Mouse (Mus musculus) spleen, adult 2 months (tissue): ENCODE data around the gene Slco4a1. TPM values are rescaled to one million over a fixed set of nuclear protein-coding genes. Genes with fewer than 3 reads are reported as not detected.

Source experiments
- DNase-seq, 2 experiments: peaks; one replicate each; pipeline versions ENCODE4 v3.0.0 to v3.0.0-alpha.2; 2012 to 2021; ENCODE audit warnings: low spot score in 2 of 2, low read depth in 1 of 2
- H3K27ac ChIP-seq: fragments of 200-500 bp; 2 replicates; pipeline ENCODE4 v1.5.1; 2012; ENCODE audit warnings: low read length, inconsistent platforms; ENCODE audit not compliant: insufficient read depth
- H3K27me3 ChIP-seq: fragments of 200-500 bp; 2 replicates; pipeline ENCODE4 v1.6.1; 2012; ENCODE audit warnings: mild to moderate bottlenecking, moderate library complexity, low read length, inconsistent platforms; ENCODE audit not compliant: control insufficient read depth, insufficient read depth
- H3K36me3 ChIP-seq: fragments of 200-500 bp; 2 replicates; pipeline ENCODE4 v1.6.1; 2012; ENCODE audit warnings: mild to moderate bottlenecking, low read length, inconsistent platforms; ENCODE audit not compliant: control insufficient read depth, insufficient read depth
- H3K4me1 ChIP-seq: fragments of 200-500 bp; 2 replicates; pipeline ENCODE4 v1.6.1; 2011; ENCODE audit warnings: inconsistent platforms; ENCODE audit not compliant: control insufficient read depth, insufficient read depth, insufficient read length
- H3K4me3 ChIP-seq: fragments of 200-500 bp; 2 replicates; pipeline ENCODE4 v1.5.1; 2011; ENCODE audit warnings: mild to moderate bottlenecking, inconsistent platforms; ENCODE audit not compliant: insufficient read depth, insufficient read length; ENCODE audit errors: extremely low read depth
- CTCF ChIP-seq: fragments of 200-500 bp; IDR thresholded peaks from 2 replicates; pipeline ENCODE4 v1.5.1; 2011; ENCODE audit warnings: mild to moderate bottlenecking, inconsistent platforms; ENCODE audit not compliant: insufficient read depth, insufficient read length, insufficient replicate concordance; ENCODE audit errors: extremely low read depth
- POLR2A ChIP-seq: fragments of 200-500 bp; IDR thresholded peaks from 2 replicates; pipeline ENCODE4 v1.6.1; 2011; ENCODE audit warnings: low read depth, low read length, inconsistent platforms
- WGBS: fragments of 180-500 bp; shearing (Covaris S2); methylation state at CpG from one replicate; pipeline ENCODE4 v1.1.7; 2018; 5-methylcytosine and 5-hydroxymethylcytosine counted together
- polyA plus RNA-seq: library from polyadenylated mRNA; depleted of rRNA; stranded (reverse); fragments of >200 nt; gene quantifications from 2 replicates; pipeline ENCODE4 v1.2.3, GENCODE M21; 2012; rRNA removed

The Slco4a1 gene
- 8.1 and 10.1 TPM in 2 replicates for polyA plus RNA-seq

DNA sequence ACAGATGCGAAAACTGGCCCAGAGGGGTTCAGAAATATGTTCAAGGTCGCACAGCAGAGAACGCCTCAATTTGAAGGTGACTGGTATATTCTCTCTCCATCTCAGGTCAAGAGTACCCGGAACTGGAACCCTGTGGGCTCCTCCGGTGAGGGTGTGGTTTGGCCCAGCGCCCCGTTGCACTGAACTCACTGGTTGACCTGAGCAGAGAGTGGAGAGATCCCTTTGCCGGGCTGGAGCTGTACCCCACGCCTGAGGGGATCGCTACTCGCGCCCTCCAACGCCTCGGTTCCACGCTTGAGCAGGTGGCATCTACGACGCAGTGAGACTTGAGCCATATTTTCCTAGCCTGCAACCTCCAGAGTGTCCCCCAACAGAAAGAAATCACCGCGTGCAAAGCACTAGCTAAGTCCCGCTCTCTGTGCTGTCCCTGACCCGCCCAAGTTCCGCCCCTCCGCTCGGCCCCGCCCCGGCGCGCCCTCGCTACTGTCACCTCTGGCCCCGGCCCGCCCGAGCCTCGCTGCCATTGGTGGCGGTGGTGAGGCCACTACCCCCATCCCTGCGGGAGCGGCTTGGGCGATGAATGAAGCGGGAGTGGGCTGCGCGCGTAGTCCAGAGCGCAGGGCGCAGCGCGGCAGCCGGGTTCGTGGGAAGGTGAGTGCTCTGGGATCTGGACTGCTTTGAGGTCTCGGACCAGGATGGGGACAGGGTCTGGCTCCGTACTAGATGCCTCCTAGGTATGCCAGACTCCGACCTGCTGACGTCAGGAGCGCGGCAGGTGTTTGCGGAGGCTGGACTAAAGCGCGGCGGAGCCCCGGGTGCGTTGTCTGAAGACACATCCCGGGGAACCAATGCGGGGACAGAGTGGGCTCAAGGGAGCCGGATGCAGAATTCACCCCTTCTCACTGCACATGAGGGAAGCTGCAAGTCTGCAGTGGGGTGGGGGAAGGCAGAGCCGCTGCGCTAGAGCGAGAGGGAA lies at the start of gene Slco4a1:
Slco4a1 (plus strand) TSS at position 523 of the 976 bp plus-strand sequence.
- DNase-seq = peak; percentile 66 to 92
- TF ChIP-seq CTCF = no peak
- TF ChIP-seq POLR2A = peak; percentile 3
- Histone ChIP-seq H3K36me3 (no peaks in the 10 kb centered on the region), H3K27me3 (no peaks in the 10 kb centered on the region), H3K4me1 (no peaks in the 10 kb centered on the region), H3K27ac (peak within 1 kb of the TSS; percentile 77), H3K4me3 (peak within 1 kb of the TSS; percentile 68)
- 2% methylated on average over 65 of the region's 65 CpGs for WGBS

DNA sequence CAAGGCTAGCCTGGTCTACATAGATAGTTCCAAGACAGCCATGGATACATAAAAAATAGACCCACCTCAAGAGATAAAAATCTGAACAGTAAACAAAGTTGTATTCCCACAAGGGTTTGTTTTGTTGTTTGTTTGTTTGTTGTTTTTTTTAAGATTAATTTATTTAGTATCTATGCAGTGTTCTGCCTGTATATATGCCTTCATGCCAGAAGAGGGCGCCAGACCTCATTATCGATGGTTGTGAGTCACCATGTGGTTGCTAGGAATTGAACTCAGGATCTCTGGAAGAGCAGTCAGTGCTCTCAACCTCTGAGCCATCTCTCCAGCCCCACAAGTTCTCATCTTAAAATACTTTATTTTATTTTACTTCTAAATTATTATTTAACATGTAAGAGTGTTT lies 47.6 kb upstream of the Slco4a1 start:
- Histone ChIP-seq H3K27me3 (no peaks in the 10 kb centered on the region), H3K4me1 (no peaks in the 10 kb centered on the region), H3K36me3 (no peaks in the 10 kb centered on the region), H3K27ac (no peak overlapping the region), H3K4me3 (no peak overlapping the region)
- 26% methylated on average over 2 of the region's 2 CpGs for WGBS
- no peak for DNase-seq
- no peak for TF ChIP-seq POLR2A
- TF ChIP-seq CTCF = no peak

DNA sequence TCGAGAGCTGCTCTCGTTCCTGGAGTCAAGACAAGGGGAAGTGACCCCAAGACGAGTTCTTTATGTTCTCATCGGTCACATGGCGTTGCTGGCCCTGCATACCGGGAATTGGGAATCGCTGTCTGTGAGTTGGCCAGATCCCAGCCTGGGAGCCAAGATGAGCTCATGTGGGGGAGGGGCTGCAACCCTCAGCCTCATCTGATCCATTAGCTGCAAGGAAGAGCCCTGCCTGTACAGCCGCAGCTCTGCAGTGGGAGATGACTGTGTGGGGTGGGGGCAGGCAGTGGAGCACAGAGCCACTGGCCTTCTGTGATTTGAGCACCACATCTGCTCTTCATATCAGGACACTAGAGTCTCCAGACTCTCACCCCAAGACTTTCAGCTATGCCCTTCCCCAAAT lies 45.6 kb upstream of the Slco4a1 start:
- no peak overlapping the region for H3K4me3 ChIP-seq
- H3K4me1 ChIP-seq = no peaks in the 10 kb centered on the region
- no peak overlapping the region for H3K27ac ChIP-seq
- 80% methylated on average over 8 of the region's 8 CpGs for WGBS
- DNase-seq = no peak
- TF ChIP-seq POLR2A (no peak), CTCF (no peak)
- H3K27me3 ChIP-seq = no peaks in the 10 kb centered on the region
- no peaks in the 10 kb centered on the region for H3K36me3 ChIP-seq

DNA sequence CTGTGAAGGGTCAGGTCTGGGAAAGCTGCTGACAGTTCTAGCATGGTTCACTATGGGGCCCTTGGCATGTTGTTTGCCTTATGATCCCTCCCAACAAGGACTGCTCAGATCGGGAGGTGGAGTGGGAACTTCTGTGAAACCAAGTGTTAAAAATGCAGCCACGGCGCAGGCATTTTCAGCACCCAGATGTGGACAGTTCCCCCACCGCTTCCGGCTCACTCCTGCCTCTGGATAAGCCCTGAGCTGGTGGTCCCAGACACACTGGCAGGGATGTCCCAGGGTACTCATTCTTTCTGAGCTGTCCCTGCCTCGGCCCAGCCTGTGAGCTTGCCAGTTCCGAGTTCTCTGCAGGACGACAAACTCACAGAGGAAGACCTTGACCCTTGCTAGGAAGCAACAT lies 45.0 kb upstream of the Slco4a1 start:
- no peak for DNase-seq

DNA sequence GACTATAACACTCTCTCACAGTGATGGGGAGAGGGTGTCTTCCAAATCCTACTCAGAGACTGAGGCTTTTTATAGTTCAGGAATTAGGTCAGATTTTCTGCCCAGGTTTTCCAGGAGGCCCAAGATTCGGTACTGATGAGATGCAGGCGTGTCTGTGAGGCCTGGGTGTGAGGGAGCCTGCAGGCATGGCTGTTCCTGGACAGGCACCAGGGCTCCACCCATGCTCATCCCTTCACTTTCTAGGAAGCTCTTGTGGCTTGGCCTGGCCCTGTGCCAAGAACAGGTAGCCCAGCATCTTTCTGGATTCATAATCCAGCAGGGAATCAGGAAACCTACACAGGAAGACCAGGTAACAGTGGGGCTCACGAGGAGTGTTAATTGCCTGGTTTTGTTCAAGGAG lies 40.4 kb upstream of the Slco4a1 start:
- WGBS = 83% methylated on average over 3 of the region's 3 CpGs

More for the DNA sequence above, 45.0 kb upstream of the Slco4a1 start:
- Histone ChIP-seq H3K27me3 (no peaks in the 10 kb centered on the region), H3K36me3 (no peaks in the 10 kb centered on the region), H3K4me3 (no peak overlapping the region), H3K4me1 (no peaks in the 10 kb centered on the region), H3K27ac (no peak overlapping the region)
- WGBS = 23% methylated on average over 8 of the region's 8 CpGs
- TF ChIP-seq POLR2A (no peak), CTCF (no peak)

DNA sequence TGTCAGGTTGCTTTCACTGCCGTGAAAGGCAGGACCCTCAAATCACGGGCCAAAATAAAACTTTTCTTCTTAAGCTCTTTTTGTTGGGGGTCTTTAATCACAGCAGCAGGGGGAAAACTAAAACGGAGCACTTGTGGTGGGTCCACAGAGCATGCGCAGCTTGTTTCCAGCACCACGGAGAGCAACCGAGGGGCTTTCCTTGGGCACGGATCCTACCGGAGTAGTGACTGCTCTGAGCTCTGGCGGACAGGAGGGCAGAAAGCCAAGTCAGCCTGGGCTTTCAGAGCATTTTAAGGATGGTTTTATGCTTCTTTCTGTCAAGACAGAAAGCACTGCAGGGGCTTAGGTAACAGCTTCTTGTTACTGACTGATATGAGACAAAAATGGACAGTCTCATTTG lies 38.3 kb upstream of the Slco4a1 start:
- H3K4me3 ChIP-seq = no peak overlapping the region
- H3K27ac ChIP-seq = no peak overlapping the region
- TF ChIP-seq CTCF (no peak), POLR2A (no peak)
- no peaks in the 10 kb centered on the region for H3K36me3 ChIP-seq
- 35% methylated on average over 9 of the region's 9 CpGs for WGBS
- no peaks in the 10 kb centered on the region for H3K27me3 ChIP-seq
- H3K4me1 ChIP-seq = no peaks in the 10 kb centered on the region
- no peak for DNase-seq

More for the DNA sequence above, 40.4 kb upstream of the Slco4a1 start:
- no peaks in the 10 kb centered on the region for H3K36me3 ChIP-seq
- no peaks in the 10 kb centered on the region for H3K27me3 ChIP-seq
- no peak for DNase-seq
- no peak overlapping the region for H3K4me3 ChIP-seq
- no peaks in the 10 kb centered on the region for H3K4me1 ChIP-seq
- H3K27ac ChIP-seq = no peak overlapping the region
- no peak for TF ChIP-seq POLR2A
- no peak for TF ChIP-seq CTCF

DNA sequence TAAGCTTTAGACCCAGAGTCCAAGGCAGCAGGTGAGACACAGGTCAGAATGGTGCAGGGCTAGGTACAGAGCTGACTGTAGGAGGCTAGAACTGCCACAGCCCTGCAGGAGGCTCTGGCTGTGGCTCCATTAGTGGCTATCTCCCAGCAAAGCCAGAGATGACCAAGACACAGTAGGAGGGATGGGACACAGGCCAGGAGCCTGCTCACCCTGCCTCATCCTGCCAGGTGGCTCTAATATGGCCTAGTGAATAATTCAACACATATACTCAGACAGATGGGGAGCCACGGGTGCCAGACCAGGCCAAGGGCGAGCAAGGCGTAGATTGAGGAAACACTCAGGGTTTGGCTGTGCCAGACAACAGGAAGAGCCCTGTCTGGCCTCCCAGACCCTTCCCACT lies 35.4 kb upstream of the Slco4a1 start:
- Histone ChIP-seq H3K4me1 (no peaks in the 10 kb centered on the region), H3K4me3 (no peak overlapping the region), H3K27me3 (no peaks in the 10 kb centered on the region), H3K36me3 (no peaks in the 10 kb centered on the region), H3K27ac (no peak overlapping the region)
- DNase-seq = no peak
- no peak for TF ChIP-seq POLR2A
- no peak for TF ChIP-seq CTCF
- WGBS = 73% methylated on average over 3 of the region's 3 CpGs
